Mouse (Mus musculus): ENCODE measurements around the gene Dmrtb1.

The Dmrtb1 gene

DNA sequence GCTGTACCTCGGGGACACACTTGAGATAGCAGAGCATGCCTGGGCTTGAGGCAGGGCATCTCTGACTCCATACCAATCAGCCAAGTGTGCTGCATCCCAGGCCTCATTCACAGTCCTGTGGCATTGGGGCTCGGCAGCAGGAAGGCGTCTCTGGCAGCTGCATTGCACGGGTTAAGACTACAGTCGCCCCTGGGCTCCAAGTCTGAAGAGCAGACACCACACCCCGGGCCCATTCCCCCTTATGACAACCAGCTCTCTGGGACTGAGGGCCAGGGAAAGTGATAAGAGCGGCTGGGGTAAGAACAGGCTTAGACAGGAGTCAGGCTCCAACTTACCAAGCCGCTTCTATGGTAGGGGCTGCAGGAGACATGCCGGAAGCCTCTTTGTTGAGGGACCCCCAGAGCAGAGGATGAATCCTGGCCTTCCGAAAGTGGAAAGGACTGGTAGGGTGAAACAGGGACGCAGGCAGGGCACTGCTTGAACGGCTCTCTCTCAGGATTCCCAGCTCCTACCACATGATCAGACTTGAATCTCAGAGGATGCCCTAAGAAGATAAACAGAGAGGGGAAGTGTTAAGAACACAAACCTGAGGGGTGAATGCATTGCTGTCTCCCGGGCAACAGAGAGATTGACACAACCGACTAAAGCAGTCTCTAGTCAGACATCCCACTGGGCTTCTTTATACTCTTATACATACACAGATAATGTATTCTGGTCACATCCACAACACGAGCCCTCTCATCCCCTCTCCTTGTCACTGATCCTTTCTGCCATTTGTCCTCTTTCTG is 3.5 kb downstream of the Dmrtb1 start:
- no peak for DNase-seq

DNA sequence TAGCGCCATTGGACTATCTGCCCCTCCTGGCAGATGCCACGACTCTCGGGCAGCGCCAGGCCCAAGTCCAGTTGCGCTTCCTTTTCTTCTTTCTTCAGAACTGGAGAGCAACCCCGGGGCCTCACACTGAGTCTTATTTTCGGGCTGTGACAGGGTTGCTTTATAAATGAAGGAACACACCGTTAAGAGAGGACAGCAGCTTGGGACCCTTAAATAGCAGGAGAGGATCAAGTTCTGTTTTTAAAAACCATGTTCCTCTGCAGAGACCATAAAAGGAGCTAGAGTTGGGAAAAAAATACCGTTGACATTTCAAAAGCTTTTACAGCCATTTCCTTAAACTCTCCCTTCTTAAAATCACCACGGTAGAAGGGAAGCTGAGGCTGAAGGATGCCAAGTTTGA is 8.4 kb downstream of the Dmrtb1 start:
- DNase-seq, result no peak

DNA sequence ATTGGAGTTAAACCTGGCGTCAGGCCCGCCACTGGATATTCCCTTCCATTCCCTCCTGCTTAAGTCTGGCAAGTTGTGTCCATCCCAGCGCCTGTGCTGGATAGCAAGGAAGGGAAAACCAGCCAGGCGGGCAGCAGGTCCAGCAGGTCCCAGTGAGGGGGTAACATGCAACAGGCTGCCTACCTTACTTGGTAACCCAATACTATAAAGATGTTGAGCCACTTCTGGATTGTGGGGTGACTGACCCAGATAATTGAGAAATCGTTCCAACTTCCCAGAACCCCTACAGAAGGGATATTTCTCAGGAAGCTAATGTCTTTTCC is 9.7 kb downstream of the Dmrtb1 start:
- no peak for DNase-seq

DNA sequence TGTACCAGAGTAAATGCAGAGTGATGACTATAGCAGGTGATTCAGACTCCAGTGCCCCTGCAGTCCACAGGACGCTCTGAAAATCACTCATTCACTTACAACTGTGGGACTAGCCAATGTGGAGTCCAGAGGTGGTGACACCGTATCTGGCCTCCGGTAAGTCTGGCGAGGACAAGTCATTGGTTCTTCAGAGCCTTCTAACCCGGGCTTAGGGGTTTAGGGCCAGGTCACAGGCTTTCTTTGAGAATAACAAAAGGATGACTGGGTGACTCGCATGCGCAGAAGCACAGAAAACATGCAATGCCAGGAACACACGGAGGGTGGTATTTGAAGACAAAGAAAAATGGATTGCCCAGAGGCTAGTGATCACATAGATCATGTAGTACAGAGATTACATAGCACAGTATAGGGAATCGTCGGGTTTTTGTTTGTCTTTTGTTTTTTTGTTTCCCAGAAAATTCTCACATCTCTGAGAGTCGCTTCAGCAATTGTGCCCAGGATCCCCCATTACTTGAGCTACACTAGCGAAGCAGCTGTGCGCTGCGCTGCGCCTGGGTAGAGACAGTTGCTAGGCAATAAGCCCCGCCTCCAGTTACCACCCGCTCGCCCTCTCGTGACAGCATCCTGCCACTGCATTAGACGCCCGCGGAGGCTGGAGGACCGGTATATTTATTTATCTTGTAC is 10.2 kb downstream of the Dmrtb1 start:
- DNase-seq, result peak; percentile 83 to 86

DNA sequence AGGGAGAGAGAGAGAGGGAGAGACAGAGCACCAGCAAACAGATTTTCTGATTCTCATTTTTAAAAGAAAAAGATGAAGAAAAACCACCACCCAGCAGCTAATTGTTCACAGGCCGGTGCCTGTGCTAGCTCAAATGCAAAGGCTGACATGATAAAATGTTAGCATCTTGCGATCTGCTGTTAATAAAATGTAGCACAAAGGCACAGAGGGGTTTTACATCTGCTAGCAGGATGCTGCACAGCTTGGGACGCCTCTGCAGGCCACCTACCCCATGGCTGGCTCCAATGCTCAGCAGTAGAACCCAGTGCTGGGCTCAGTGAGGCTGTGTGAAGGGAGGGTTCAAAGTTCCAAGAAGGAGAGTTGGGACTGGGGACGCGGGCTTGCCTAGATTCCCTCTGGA is 13.3 kb downstream of the Dmrtb1 start:
- no peak for DNase-seq

DNA sequence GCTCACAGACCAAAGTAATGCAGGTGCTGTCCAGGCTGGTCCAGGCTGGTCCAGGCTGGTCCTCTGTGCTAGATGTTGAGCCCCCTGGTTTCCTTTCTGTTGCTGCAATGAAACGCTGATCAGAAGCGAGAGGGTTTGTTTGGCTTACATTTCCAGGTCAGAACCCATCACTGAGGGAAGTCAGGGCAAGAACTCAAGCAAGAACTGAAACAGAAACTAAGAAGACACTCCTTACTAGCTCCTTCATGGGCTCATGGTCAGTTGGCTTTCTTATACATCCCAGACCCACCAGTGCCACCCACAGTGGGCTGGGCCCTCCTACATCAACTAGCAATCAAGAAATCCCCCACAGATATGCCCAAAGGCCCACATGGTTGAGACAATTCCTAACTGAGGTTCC is 15.5 kb downstream of the Dmrtb1 start:
- no peak for DNase-seq

DNA sequence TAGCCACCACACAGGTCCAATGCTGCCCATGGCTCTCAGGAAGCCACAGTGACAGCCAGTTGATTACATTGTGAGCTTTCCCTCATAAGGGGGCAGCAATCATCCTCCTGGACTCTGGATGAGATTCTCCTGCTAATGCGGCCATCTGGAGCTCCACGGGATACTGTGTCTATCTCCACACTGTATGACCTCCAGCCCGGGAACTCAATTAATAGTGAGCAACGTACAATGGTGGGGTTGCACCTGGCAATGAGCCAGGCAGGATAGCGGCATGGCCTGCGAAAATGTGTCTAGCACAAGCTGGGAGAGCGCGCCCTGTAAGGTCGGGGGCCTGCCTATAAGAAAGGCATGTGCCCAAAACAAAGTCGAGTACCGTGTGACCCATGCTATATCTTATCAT is 23.4 kb downstream of the Dmrtb1 start:
- DNase-seq, result no peak

DNA sequence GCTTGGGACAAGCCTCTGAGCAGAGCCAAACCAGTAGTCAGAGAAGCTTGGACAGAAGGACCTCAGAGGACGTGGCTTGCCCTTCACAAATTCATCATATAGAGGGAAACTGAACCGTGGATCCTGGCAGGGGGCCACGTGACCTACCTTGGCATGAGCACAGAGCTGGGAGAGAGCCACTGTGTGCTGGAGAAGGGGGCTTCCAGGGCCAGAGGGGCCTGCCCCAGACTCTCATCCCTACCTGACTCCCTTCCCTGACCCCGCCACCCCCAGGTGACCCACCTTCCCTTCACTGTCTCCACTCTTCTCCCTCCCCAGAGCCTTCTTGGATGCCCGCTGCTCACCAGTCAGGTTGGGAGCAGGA is 30.8 kb downstream of the Dmrtb1 start:
- no peak for DNase-seq

DNA sequence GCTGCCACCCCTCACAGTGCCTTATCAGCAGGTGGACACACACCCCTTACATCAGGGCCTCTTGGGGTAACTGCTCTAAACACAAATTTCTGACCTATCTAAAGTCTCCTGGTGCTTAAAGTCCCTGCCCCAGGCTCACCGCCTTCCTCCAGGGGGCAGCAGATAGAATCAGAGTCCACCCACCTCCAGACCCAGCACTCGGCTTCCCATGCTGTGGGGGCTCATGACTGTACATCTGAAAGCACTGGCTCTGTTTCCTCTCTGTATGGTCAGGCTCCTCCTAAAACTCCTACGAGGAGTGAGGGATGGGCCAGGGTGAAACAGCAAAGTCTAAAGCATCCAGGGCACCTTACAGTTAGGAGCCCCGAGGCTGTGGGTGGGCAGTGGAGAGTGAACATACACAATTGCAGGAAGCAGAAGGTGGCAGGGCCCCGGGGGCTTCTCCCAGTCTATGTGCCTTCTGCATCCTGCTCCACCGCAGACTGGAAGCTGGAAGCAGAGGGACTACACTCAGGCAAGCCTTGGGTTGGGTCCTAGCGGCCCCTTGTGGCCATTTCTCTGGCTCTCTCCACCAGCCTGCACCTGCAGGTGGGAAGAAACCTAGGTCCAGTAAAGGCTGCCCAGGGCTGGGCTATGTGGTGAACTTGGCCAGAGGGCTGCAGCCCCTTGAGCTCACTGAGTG is 31.3 kb downstream of the Dmrtb1 start:
- peak; percentile 74 to 84 for DNase-seq

DNA sequence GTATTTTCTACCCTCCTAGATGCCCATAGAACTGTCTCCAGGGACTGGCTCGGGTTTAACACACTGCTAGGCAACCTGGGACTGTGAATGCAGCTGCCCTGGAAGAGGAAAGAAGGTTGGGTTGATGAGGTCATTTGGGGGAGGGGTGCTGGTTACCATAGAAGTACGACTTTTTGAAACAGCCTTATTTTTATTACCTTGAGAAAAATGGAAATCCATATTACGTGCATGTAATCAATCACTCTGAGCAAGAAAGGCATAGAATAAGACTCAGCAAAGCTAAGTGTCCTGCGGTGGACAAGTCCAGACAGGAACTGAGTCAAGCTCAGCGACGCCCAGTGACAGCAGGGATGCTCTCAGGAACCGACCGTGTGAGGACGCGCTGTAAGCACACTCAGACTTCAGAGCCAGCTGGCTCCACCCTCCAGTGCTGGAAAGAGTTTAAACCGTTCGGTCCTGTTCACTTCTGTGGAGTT is 33.0 kb downstream of the Dmrtb1 start:
- no peak for DNase-seq

DNA sequence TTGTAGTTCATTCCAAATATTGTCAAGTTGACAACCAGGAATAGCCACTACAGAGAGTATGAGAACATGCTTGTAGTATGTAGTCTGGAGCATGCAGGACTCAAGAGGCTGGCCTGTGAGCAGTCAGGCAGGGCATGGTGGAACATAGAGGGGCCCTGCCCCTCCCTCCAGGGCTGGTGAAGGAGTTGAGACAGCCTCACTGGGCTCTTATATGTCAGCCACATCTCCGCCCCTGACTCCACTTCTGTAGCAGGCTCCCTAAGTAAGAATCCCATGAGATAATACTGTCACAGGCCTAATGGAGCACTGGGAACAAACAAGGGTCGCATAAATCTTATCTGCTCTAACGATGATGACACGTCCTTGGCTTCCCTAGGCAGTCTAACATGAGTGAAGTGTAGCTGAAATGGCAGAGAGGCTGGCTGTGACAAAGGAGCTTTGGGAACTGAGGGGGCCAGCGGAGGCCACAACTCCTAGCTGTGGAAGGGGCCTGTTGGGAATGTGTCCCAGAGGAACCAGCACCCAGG is 35.0 kb downstream of the Dmrtb1 start:
- no peak for DNase-seq

DNA sequence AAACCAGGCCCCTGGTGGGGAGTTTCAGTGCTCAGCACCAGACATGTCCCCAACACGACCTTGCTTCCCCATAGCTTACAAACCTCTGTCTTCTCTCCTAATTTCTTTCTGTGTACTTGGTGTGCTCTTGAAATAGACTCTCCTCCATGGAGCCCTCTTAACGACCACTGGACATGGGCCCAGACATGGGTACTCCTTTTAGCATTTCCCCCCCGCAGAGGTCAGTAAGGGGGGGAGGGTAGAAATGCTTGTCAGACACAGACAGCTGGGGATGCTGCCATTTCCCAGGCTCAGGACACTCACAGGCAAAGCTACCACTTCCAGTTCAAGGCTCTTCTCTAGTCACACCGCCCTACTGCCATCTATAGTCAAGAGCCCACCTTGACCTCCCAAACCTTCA is 42.4 kb downstream of the Dmrtb1 start:
- DNase-seq, result no peak

DNA sequence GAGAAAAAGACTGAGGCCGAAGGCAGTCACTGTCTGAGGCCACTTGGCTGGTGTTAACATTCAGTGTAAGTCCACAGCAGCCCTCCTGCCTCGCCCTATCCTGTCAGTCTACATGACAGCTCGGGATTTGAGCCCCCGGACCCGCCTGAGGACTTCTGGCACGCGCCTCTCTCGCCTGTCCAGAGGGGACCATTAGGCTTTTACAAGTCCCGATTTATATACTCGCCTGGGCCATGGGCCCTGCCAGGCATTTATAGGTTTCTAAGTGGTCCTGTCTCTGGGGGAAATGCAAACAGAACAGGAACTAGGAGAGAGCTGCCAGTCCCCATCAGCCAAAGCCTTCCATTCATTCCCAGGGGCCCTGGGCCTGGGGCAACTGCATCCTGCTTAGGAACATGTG is 45.7 kb downstream of the Dmrtb1 start:
- no peak for DNase-seq

DNA sequence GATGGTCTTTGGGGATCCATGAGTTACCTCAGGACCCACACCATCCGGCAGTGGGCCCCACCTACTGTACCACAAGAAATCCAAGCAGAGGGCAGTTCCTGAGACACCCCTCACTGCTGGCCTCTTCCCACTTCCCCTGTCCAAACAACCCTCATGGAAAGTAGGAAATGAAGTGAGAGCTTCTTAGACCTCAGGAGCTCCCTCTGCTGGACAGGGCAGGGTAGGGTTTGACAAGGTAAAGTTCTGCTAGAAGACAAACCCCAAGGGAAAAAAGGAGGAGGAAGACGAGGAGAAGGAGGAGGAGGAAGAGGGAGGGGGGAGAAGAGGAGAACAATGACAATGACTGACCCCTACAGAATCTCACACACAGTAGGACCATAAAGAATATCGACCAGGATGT is 46.4 kb downstream of the Dmrtb1 start:
- DNase-seq, result peak in 1 of 2 experiments; percentile 47

DNA sequence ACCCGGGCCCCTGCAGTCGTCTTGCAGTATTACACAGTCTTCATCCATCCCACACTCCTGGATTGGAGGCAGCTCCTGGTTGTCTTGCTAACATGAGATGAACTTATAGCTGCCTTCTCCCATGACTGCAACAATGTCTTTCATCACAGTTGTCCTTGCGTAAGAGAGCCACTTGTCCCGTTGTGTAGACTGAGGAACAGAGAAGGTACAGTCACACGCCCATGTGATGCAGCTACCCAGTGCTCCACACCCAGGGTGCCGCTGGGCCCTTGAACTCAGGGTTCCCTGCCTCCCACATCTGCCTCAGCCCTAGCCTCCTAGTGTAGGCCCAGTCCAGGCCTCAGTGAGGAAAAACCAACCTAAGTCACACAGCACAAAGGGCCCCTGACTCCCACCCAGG is 47.9 kb downstream of the Dmrtb1 start:
- DNase-seq, result no peak

DNA sequence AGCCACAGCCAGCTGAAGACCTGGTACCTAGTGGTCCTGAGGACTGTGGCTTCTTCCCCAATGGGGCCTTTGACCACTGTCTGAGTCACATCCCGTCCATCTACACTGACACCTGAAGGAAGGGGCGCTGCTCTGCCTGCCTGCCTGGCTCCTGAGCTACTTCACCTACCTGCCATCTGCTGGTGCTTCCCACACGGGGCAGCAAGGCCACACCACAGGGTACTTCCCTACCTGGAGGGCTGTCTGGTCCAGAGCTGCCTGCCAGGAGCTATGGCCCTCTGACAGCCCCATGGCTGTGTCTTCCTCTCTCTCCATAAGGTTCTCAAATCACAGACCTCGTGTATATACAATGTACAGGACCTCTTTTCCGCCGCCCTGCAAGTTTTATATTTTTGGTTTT is 49.4 kb downstream of the Dmrtb1 start:
- no peak for DNase-seq

DNA sequence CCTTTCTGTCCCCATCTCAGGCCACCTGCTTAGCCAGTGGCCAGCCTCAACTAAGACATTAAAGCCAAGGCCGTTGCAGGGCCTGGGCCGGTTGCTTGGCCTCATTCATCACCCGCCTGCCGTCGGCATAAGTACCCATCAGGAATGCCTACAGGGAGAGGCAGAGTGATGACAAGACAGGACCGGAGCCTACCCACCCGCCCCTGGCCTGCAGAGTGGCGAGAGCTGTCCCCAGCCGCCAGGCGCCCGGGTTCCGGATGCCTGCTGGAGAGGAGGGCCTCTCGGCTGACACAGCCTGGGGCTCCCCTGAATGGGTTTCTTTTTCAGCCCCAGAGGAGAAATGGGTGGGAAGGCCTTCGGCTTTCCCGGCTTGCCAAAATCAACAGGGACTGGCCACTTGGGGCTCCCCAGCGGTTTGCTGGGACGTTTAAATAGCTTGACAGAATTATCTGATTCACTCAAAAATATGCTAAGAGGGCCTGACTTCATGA is 55.1 kb downstream of the Dmrtb1 start:
- DNase-seq, result no peak

DNA sequence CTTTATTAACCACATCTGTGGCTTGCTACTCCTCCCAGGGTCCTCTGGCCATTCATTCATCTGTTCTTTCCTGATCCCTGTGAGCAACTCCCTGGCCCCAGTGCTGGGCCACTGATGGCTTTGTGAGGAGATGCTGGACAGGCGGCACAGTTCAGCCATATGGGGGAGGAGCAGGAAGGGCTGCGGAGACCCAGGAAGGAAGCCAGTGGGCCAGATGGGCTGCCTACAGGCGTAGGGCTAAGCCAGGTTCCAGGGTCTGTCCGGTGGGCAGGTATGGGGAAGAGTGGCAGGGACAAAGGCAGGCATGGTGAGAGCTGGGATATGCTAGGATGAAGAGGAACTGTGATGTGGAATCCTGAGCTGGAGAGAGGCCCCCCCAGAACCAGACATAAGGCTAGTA is 55.8 kb downstream of the Dmrtb1 start:
- DNase-seq, result no peak

All from lung, postnatal 4 days (tissue).